ENCODE assay signal across 26 mouse cellular contexts in genomic region chr1:54933646-54934045, GRCm38 (mm10). TPM values are rescaled to one million over a fixed set of nuclear protein-coding genes. Genes with fewer than 3 reads are reported as not detected.
DNase-seq lines count a peak whose midpoint lies in the region; ATAC-seq and TF ChIP-seq lines count a peak whose summit lies in the region.
"Had no signal": no experiment of that assay in that cellular context is flagged by ENCODE, and none has a peak within 500 bp of the region (broad histone marks: within the 10 kb centered on the region; RNA-seq: fewer than 3 reads in every experiment).

No protein-coding gene starts in this region.

- peak; percentile 59 for DNase-seq in MEL (ENCODE audit: low read depth, low spot score)
- DNase-seq in MEL-GATA-1-ER (ENCODE audit: extremely low read depth, low read depth): peak; percentile 62
- DNase-seq in cerebellum, adult 11 months: no peak
- no peak for DNase-seq in layer of hippocampus, postnatal 36 days
- DNase-seq: adrenal gland, adult 8-10 months; adrenal gland, postnatal 14 days; adrenal gland, postnatal 36 days; cerebellum, adult 11-12 months; cerebellum, adult 2 months; cerebellum, adult 9-10 months; cerebellum, postnatal 10 days; cerebellum, postnatal 25 days; embryo, embryonic 11 days had no signal

- no peaks in the 10 kb centered on the region for H3K4me1 ChIP-seq in MEL (ENCODE audit: control insufficient read depth in 1 of 2, insufficient read depth in 2 of 2, low read length in 2 of 2)
- H3K4me1 ChIP-seq: embryonic facial prominence, embryonic 15.5 days; forebrain, embryonic 12.5 days had no signal

- no peak for TF ChIP-seq RAD21 in MEL (IDR thresholded peaks at IDR 0.05; ENCODE audit: low read depth, low read length)

- no peaks in the 10 kb centered on the region for H3K36me3 ChIP-seq in MEL (ENCODE audit: control insufficient read depth in 1 of 2, insufficient read depth in 2 of 2, low read length in 2 of 2)
- H3K36me3 ChIP-seq: embryonic facial prominence, embryonic 13.5 days; embryonic facial prominence, embryonic 15.5 days; forebrain, embryonic 10.5 days; forebrain, embryonic 12.5 days; G1E had no signal

- ATAC-seq in common myeloid progenitor, adult 5-6 weeks (replicated peaks; ENCODE audit: low read depth, poor library complexity, severe bottlenecking): peak; percentile 39; the same call in 1 of the 2 replicates
- no peak for ATAC-seq in CD4-positive, CD25-positive, alpha-beta regulatory T cell, adult 4 months
- ATAC-seq: activated CD4-positive, CD25-positive, alpha-beta regulatory T cell, adult 4 months; forebrain, embryonic 14.5 days; forebrain, embryonic 16.5 days; Patski had no signal

- no peaks in the 10 kb centered on the region for H3K79me2 ChIP-seq in MEL (ENCODE audit: control insufficient read depth, insufficient read depth, low read length, poor library complexity)

- no peaks in the 10 kb centered on the region for H3K9me3 ChIP-seq in MEL (replicated peaks; ENCODE audit: insufficient read depth, low read length)
- H3K9me3 ChIP-seq: embryonic facial prominence, embryonic 13.5 days; embryonic facial prominence, embryonic 15.5 days; forebrain, embryonic 10.5 days; forebrain, embryonic 12.5 days; G1E had no signal

- no peak overlapping the region for H3K4me3 ChIP-seq in MEL (ENCODE audit: control insufficient read depth in 1 of 2, insufficient read depth in 1 of 2, low read depth in 2 of 2, low read length in 2 of 2)
- H3K4me3 ChIP-seq: embryonic facial prominence, embryonic 13.5 days; embryonic facial prominence, embryonic 15.5 days; erythroblast, embryonic 14.5 days; forebrain, embryonic 10.5 days; forebrain, embryonic 12.5 days had no signal

- H3K27me3 ChIP-seq in MEL (ENCODE audit: control insufficient read depth in 1 of 2, insufficient read depth in 2 of 2, low read length in 2 of 2): peaks cover 0 to 3% of the 10 kb centered on the region in 2 experiments; a peak in 3 of 4 replicates
- H3K27me3 ChIP-seq: CH12.LX; embryonic facial prominence, embryonic 13.5 days; embryonic facial prominence, embryonic 15.5 days; forebrain, embryonic 12.5 days; Patski had no signal

- no peak overlapping the region for H3K9ac ChIP-seq in MEL (ENCODE audit: control insufficient read depth, low read depth, low read length, poor library complexity, severe bottlenecking)
- H3K9ac ChIP-seq: embryonic facial prominence, embryonic 13.5 days; embryonic facial prominence, embryonic 15.5 days; forebrain, embryonic 12.5 days had no signal

- no peak for TF ChIP-seq CTCF in MEL (IDR thresholded peaks at IDR 0.05 in 2 of 3, conservative IDR thresholded peaks at IDR 0.05 in 1 of 3; ENCODE audit: control insufficient read depth in 1 of 3, insufficient read depth in 1 of 3, low read depth in 2 of 3, low read length in 3 of 3, poor library complexity in 1 of 3, severe bottlenecking in 1 of 3)

- TF ChIP-seq POLR2A in MEL (IDR thresholded peaks at IDR 0.05; ENCODE audit: control insufficient read depth in 1 of 2, insufficient read depth in 1 of 2, low read depth in 1 of 2, low read length in 2 of 2, poor library complexity in 1 of 2): no peak

- H3K27ac ChIP-seq in MEL (ENCODE audit: control insufficient read depth, low read depth, low read length): no peak overlapping the region
- H3K27ac ChIP-seq: embryonic facial prominence, embryonic 13.5 days; embryonic facial prominence, embryonic 15.5 days; forebrain, embryonic 10.5 days; forebrain, embryonic 12.5 days had no signal

- TF ChIP-seq EP300 in MEL (IDR thresholded peaks at IDR 0.05; ENCODE audit: low read depth in 1 of 2, low read length in 2 of 2): no peak

TF ChIP-seq in MEL, 35 proteins besides CTCF, POLR2A, EP300 and RAD21:
- no peak for TF ChIP-seq JUND (IDR thresholded peaks at IDR 0.05; ENCODE audit: low read depth, low read length)

RNA-seq across cellular contexts. Expression of gene Ankrd44, which starts 7.5 kb away (rescaled TPM):
- 1.9 and 2.3 TPM in 2 replicates for total RNA-seq in MEL (2012; rRNA removed)
- 1 to 10 TPM in 1 of 2 experiments, not detected in 1; 4.4 TPM for polyA plus RNA-seq in MEL (2012; ENCODE audit: insufficient read depth in 1 of 2, insufficient read length in 2 of 2, low read depth in 1 of 2, low replicate concordance in 2 of 2, missing spikeins in 1 of 2)
- total RNA-seq in common myeloid progenitor, adult 5-6 weeks (2017): 38.8 and 51.0 TPM in 2 replicates
- polyA plus RNA-seq in CD4-positive, CD25-positive, alpha-beta regulatory T cell, adult 4 months (2017; shearing (Covaris generic)): 100 to 1,000 TPM; 167 to 195 TPM
- 10 to 100 TPM; 13.5 to 16.5 TPM for total RNA-seq in layer of hippocampus, postnatal 36 days (2021)

Comparison
In these comparisons a context has a peak if more than half of its experiments do, and no peak if none do; other contexts are left out.
1. DNase-seq: peak in MEL (single experiment) and MEL-GATA-1-ER (single experiment); none in cerebellum, adult 11 months (single experiment) and layer of hippocampus, postnatal 36 days (0 of 2).